15 mouse cellular contexts compared by ENCODE assay signal in genomic region chr11:78523241-78523955, GRCm38 (mm10). TPM values are rescaled to one million over a fixed set of nuclear protein-coding genes. Genes with fewer than 3 reads are reported as not detected.
DNase-seq lines count a peak whose midpoint lies in the region; ATAC-seq lines count a peak whose summit lies in the region.
"Had no signal": no experiment of that assay in that cellular context is flagged by ENCODE, and none has a peak within 500 bp of the region (broad histone marks: within the 10 kb centered on the region; RNA-seq: fewer than 3 reads in every experiment).

No protein-coding gene starts in this region.

- H3K36me3 ChIP-seq in hindbrain, embryonic 14.5 days (replicated peaks; ENCODE audit: control insufficient read depth, insufficient read depth), result peaks cover 100% of the 10 kb centered on the region
- H3K36me3 ChIP-seq in hindbrain, embryonic 16.5 days (ENCODE audit: control insufficient read depth, insufficient read depth, low read length), result peaks cover 60% of the 10 kb centered on the region

- 68% methylated on average over 9 of the region's 9 CpGs for WGBS in hindbrain, embryonic 14.5 days
- WGBS in hindbrain, embryonic 16.5 days, result 62% methylated on average over 9 of the region's 9 CpGs

- H3K27ac ChIP-seq in hindbrain, embryonic 14.5 days, result no peak overlapping the region
- no peak overlapping the region for H3K27ac ChIP-seq in hindbrain, embryonic 16.5 days (ENCODE audit: low read depth, low read length)
- H3K27ac ChIP-seq: heart, embryonic 15.5 days; limb, embryonic 13.5 days had no signal

- no peak overlapping the region for H3K4me2 ChIP-seq in hindbrain, embryonic 14.5 days (replicated peaks)
- no peak overlapping the region for H3K4me2 ChIP-seq in hindbrain, embryonic 16.5 days (ENCODE audit: low read length)
- H3K4me2 ChIP-seq: heart, embryonic 15.5 days; limb, embryonic 13.5 days; lung, embryonic 14.5 days had no signal

- H3K9me3 ChIP-seq in hindbrain, embryonic 14.5 days (ENCODE audit: control insufficient read depth, low read length), result no peaks in the 10 kb centered on the region
- H3K9me3 ChIP-seq in hindbrain, embryonic 16.5 days (ENCODE audit: control insufficient read depth, low read length), result no peaks in the 10 kb centered on the region
- H3K9me3 ChIP-seq: heart, embryonic 15.5 days; limb, embryonic 13.5 days had no signal

- no peaks in the 10 kb centered on the region for H3K4me1 ChIP-seq in hindbrain, embryonic 14.5 days (replicated peaks; ENCODE audit: control insufficient read depth, insufficient read depth, low read length)
- no peaks in the 10 kb centered on the region; the same call in 1 of the 2 replicates for H3K4me1 ChIP-seq in hindbrain, embryonic 16.5 days (ENCODE audit: control insufficient read depth, insufficient read depth, low read depth, low read length)
- H3K4me1 ChIP-seq: limb, embryonic 13.5 days had no signal

- peak; percentile 36 for DNase-seq in hindbrain, embryonic 14.5 days (ENCODE audit: low spot score)
- DNase-seq in Muller cell, postnatal 12 days (ENCODE audit: inconsistent ontology term), result peak; percentile 63
- peak; percentile 22 for DNase-seq in ZHBTc4 (ENCODE audit: low read depth, low spot score)
- peak; percentile 58 for DNase-seq in lung, postnatal 10 days
- no peak for DNase-seq in gastrocnemius, adult 18-20 months (ENCODE audit: low spot score)
- DNase-seq: cerebellum, postnatal 36 days; spleen, adult 18-20 months had no signal

- no peak for ATAC-seq in hindbrain, embryonic 14.5 days (ENCODE audit: low FRiP score)
- ATAC-seq in hindbrain, embryonic 16.5 days, result no peak; the same call in 1 of the 2 replicates
- ATAC-seq in CD4-positive, CD25-positive, alpha-beta regulatory T cell, adult 4 months, result no peak

- no peak overlapping the region for H3K9ac ChIP-seq in hindbrain, embryonic 14.5 days
- H3K9ac ChIP-seq in hindbrain, embryonic 16.5 days (ENCODE audit: low read depth, low read length), result no peak overlapping the region
- H3K9ac ChIP-seq: heart, embryonic 15.5 days; limb, embryonic 13.5 days; lung, embryonic 14.5 days had no signal

- H3K4me3 ChIP-seq in hindbrain, embryonic 14.5 days (replicated peaks; ENCODE audit: low read length), result no peak overlapping the region
- no peak overlapping the region for H3K4me3 ChIP-seq in hindbrain, embryonic 16.5 days (ENCODE audit: low read length)
- H3K4me3 ChIP-seq: heart, embryonic 15.5 days; limb, embryonic 13.5 days had no signal

- H3K27me3 ChIP-seq in hindbrain, embryonic 14.5 days (ENCODE audit: control insufficient read depth, insufficient read depth, low read length), result no peaks in the 10 kb centered on the region
- no peaks in the 10 kb centered on the region for H3K27me3 ChIP-seq in hindbrain, embryonic 16.5 days (replicated peaks; ENCODE audit: control insufficient read depth, insufficient read depth, low read length)
- H3K27me3 ChIP-seq: heart, embryonic 15.5 days; limb, embryonic 13.5 days had no signal

RNA-seq across cellular contexts. Expression of gene Poldip2, which starts 11.4 kb away (rescaled TPM):
- 168 and 176 TPM in 2 replicates for polyA plus RNA-seq in hindbrain, embryonic 14.5 days (2014; fragmentation: Nextera tagmentation; extraction: Ambion mirVana)
- polyA plus RNA-seq in hindbrain, embryonic 16.5 days (2015; fragmentation: Nextera tagmentation; extraction: Ambion mirVana), result 189 and 196 TPM in 2 replicates
- 10 to 100 TPM; 13.9 to 19.9 TPM for polyA plus RNA-seq in CD4-positive, CD25-positive, alpha-beta regulatory T cell, adult 4 months (2017; shearing (Covaris generic))
- 100 to 1,000 TPM in 1 of 2 experiments, 10 to 100 TPM in 1; 99.0 to 100 TPM for total RNA-seq in gastrocnemius, adult 18-20 months (2021)

RNA-seq across cellular contexts. Expression of gene Tmem199, which starts 11.4 kb away (rescaled TPM):
- polyA plus RNA-seq in hindbrain, embryonic 14.5 days (2014; fragmentation: Nextera tagmentation; extraction: Ambion mirVana), result 96.1 and 101 TPM in 2 replicates
- polyA plus RNA-seq in hindbrain, embryonic 16.5 days (2015; fragmentation: Nextera tagmentation; extraction: Ambion mirVana), result 87.9 and 95.5 TPM in 2 replicates
- 10 to 100 TPM; 51.4 to 71.8 TPM for polyA plus RNA-seq in CD4-positive, CD25-positive, alpha-beta regulatory T cell, adult 4 months (2017; shearing (Covaris generic))
- total RNA-seq in gastrocnemius, adult 18-20 months (2021), result 10 to 100 TPM; 13.3 to 15.1 TPM

RNA-seq across cellular contexts. Expression of gene Tnfaip1, which starts 12.7 kb away (rescaled TPM):
- polyA plus RNA-seq in hindbrain, embryonic 14.5 days (2014; fragmentation: Nextera tagmentation; extraction: Ambion mirVana), result 59.2 and 64.0 TPM in 2 replicates
- polyA plus RNA-seq in hindbrain, embryonic 16.5 days (2015; fragmentation: Nextera tagmentation; extraction: Ambion mirVana), result 69.3 and 70.8 TPM in 2 replicates
- 10 to 100 TPM; 19.2 to 22.6 TPM for polyA plus RNA-seq in CD4-positive, CD25-positive, alpha-beta regulatory T cell, adult 4 months (2017; shearing (Covaris generic))
- 10 to 100 TPM; 44.0 to 48.1 TPM for total RNA-seq in gastrocnemius, adult 18-20 months (2021)

RNA-seq across cellular contexts. Expression of gene Ift20, which starts 12.8 kb away (rescaled TPM):
- polyA plus RNA-seq in hindbrain, embryonic 14.5 days (2014; fragmentation: Nextera tagmentation; extraction: Ambion mirVana), result 120 and 123 TPM in 2 replicates
- polyA plus RNA-seq in hindbrain, embryonic 16.5 days (2015; fragmentation: Nextera tagmentation; extraction: Ambion mirVana), result 118 and 124 TPM in 2 replicates
- polyA plus RNA-seq in CD4-positive, CD25-positive, alpha-beta regulatory T cell, adult 4 months (2017; shearing (Covaris generic)), result 100 to 1,000 TPM; 121 to 138 TPM
- 10 to 100 TPM; 17.5 to 17.6 TPM for total RNA-seq in gastrocnemius, adult 18-20 months (2021)

RNA-seq across cellular contexts. Expression of gene Sebox, which starts 20.2 kb away (rescaled TPM):
- 0.21 TPM in 1 of 2 replicates, not detected in the other for polyA plus RNA-seq in hindbrain, embryonic 14.5 days (2014; fragmentation: Nextera tagmentation; extraction: Ambion mirVana)
- polyA plus RNA-seq in hindbrain, embryonic 16.5 days (2015; fragmentation: Nextera tagmentation; extraction: Ambion mirVana), result 0.11 and 0.20 TPM in 2 replicates
- polyA plus RNA-seq in CD4-positive, CD25-positive, alpha-beta regulatory T cell, adult 4 months (2017; shearing (Covaris generic)), result not detected
- not detected for total RNA-seq in gastrocnemius, adult 18-20 months (2021)
- total RNA-seq: monocyte, adult 5-6 weeks had no signal
- polyA plus RNA-seq: forebrain, embryonic 11.5 days; heart, embryonic 15.5 days; limb, embryonic 13.5 days; lung, embryonic 14.5 days; testis, adult 2 months had no signal
